Mouse (Mus musculus) forebrain, embryonic 16.5 days (tissue): ENCODE measurements around the gene Prr5. TPM values are rescaled to one million over a fixed set of nuclear protein-coding genes. Genes with fewer than 3 reads are reported as not detected.

Experiments used
- ATAC-seq: fragments of 200-750 bp; cut with Nextera tagmentation; 2 replicates; pipeline ENCODE4 v1.8.0; 2017; ENCODE audit warnings: mild to moderate bottlenecking, moderate library complexity
- H3K27ac ChIP-seq: fragments of 300-500 bp; sonication (generic); 2 replicates; pipeline ENCODE4 v1.5.1; 2014; ENCODE audit warnings: low read length, control low read depth
- H3K27me3 ChIP-seq: fragments of 300-500 bp; sonication (generic); replicated peaks from 2 replicates; pipeline ENCODE4 v1.6.1; 2014; ENCODE audit warnings: low read length; ENCODE audit not compliant: control insufficient read depth, insufficient read depth
- H3K36me3 ChIP-seq: fragments of 300-500 bp; sonication (generic); 2 replicates; pipeline ENCODE4 v1.6.1; 2014; ENCODE audit not compliant: control insufficient read depth, insufficient read depth
- H3K4me1 ChIP-seq: fragments of 300-500 bp; sonication (generic); replicated peaks from 2 replicates; pipeline ENCODE4 v1.6.1; 2014; ENCODE audit warnings: low read length; ENCODE audit not compliant: control insufficient read depth, insufficient read depth
- H3K4me2 ChIP-seq: fragments of 300-500 bp; sonication (generic); 2 replicates; pipeline ENCODE4 v1.6.1; 2014; ENCODE audit warnings: mild to moderate bottlenecking, low read length, control low read depth
- H3K4me3 ChIP-seq: fragments of 300-500 bp; sonication (generic); replicated peaks from 2 replicates; pipeline ENCODE4 v1.5.1; 2014; ENCODE audit warnings: mild to moderate bottlenecking, low read length, control low read depth
- H3K9ac ChIP-seq: fragments of 300-500 bp; sonication (generic); replicated peaks from 2 replicates; pipeline ENCODE4 v1.6.1; 2014; ENCODE audit warnings: low read depth, low read length, control low read depth
- H3K9me3 ChIP-seq: fragments of 300-500 bp; sonication (generic); 2 replicates; pipeline ENCODE4 v1.6.1; 2016; ENCODE audit warnings: low read length; ENCODE audit not compliant: control insufficient read depth
- WGBS: fragments of 180-500 bp; shearing (Covaris S2); extraction: QIAGEN DNeasy Blood & Tissue Kit; methylation state at CpG from one replicate; pipeline ENCODE4 v1.1.7; 2014; 5-methylcytosine and 5-hydroxymethylcytosine counted together
- polyA plus RNA-seq: library from polyadenylated mRNA; unstranded; fragments of >200 nt; fragmentation: Nextera tagmentation; extraction: Ambion mirVana; gene quantifications from 2 replicates; pipeline ENCODE4 v1.2.1, GENCODE M21; 2015

Prr5 gene
- polyA plus RNA-seq = 11.1 and 16.4 TPM in 2 replicates

GRCm38 (mm10) chr15:84668938-84669747, at the start of gene Prr5:
Gene Prr5 (plus strand): TSS chr15:84669620.
- no peak within 1 kb of the TSS for H3K27ac ChIP-seq

DNA sequence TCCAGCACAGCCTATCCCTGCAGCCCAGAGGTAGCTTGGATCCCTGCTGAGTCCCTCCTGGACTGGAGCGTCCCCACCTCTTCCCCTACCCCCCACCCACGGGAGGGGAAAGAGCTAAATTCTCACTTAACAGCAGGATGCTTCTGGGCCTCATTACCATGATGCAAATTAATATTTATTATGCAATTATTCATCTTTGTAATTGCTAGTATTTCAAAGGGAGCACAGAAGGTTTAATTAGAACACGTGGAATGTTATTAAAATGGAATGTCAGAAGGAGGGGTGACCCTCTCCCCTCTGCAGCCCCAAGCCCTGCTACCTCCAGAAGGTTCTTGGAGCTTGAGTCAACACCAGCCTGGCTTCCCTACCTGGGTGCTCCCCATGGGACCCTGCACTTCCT, 49.4 kb upstream of the Prr5 start:
- Histone ChIP-seq H3K9me3 (no peaks in the 10 kb centered on the region), H3K4me3 (no peak overlapping the region), H3K9ac (no peak overlapping the region), H3K4me2 (no peak overlapping the region), H3K27me3 (no peaks in the 10 kb centered on the region), H3K4me1 (peaks cover 31% of the 10 kb centered on the region), H3K36me3 (no peaks in the 10 kb centered on the region), H3K27ac (peak overlapping the region; percentile 39)
- ATAC-seq = 0 out of 2 replicates have a peak, but pooled peaks have one; percentile 12
- WGBS = 18% methylated on average over 3 of the region's 3 CpGs

More at GRCm38 (mm10) chr15:84668938-84669747, at the start of gene Prr5:
- Histone ChIP-seq H3K9ac (no peak within 1 kb of the TSS), H3K4me2 (no peak within 1 kb of the TSS), H3K4me1 (peaks cover 17% of the 10 kb centered on the region), H3K27me3 (no peaks in the 10 kb centered on the region), H3K4me3 (no peak within 1 kb of the TSS), H3K36me3 (no peaks in the 10 kb centered on the region), H3K9me3 (no peaks in the 10 kb centered on the region)
- 74% methylated on average over 14 of the region's 14 CpGs for WGBS
- ATAC-seq = no peak

DNA sequence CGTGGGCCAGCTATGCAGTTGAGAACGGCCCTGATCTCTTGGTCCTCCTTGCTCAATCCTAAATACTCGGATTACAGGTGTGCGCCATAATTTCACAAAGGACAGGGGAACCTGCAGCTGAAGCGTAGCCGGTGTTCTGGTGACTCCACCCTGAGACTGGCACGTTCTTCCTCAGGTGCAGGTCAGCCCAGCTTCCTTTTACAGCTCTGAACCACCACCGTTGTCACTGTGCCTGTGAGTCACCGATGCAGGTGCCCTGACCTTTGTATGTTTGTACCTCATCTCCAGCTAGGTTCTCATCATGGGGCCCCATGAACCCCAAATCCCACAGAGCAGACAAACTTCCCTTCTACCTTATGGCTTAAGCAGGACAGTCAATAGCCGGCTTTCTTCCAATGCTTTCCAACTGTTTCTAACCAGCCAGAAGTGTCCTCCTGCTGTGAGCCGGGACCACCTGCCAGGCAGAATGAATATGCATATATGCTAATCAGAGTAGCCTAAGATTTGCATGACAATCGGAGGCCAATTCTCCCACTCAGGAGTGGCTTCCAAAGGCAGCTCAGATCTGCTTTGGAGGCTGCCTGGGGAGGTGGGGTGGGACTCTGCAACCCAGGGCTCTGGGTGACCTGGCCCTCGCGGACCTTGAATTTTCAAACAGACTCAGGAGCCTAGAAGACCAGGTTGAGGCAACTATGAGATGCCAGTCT, 47.5 kb upstream of the Prr5 start:
- peak; percentile 75 for ATAC-seq
- Histone ChIP-seq H3K27me3 (no peaks in the 10 kb centered on the region), H3K4me2 (peak overlapping the region; percentile 15), H3K4me3 (no peak overlapping the region), H3K9me3 (no peaks in the 10 kb centered on the region), H3K27ac (peak overlapping the region; percentile 62), H3K4me1 (peaks cover 44% of the 10 kb centered on the region), H3K9ac (no peak overlapping the region), H3K36me3 (no peaks in the 10 kb centered on the region)
- 20% methylated on average over 14 of the region's 14 CpGs for WGBS

GRCm38 (mm10) chr15:84624870-84625269, 44.5 kb upstream of the Prr5 start:
- Histone ChIP-seq H3K27ac (no peak overlapping the region), H3K36me3 (no peaks in the 10 kb centered on the region), H3K4me3 (no peak overlapping the region), H3K4me2 (no peak overlapping the region), H3K27me3 (no peaks in the 10 kb centered on the region), H3K9me3 (no peaks in the 10 kb centered on the region), H3K4me1 (peaks cover 48% of the 10 kb centered on the region), H3K9ac (no peak overlapping the region)
- WGBS = 56% methylated on average over 9 of the region's 9 CpGs
- no peak for ATAC-seq

DNA sequence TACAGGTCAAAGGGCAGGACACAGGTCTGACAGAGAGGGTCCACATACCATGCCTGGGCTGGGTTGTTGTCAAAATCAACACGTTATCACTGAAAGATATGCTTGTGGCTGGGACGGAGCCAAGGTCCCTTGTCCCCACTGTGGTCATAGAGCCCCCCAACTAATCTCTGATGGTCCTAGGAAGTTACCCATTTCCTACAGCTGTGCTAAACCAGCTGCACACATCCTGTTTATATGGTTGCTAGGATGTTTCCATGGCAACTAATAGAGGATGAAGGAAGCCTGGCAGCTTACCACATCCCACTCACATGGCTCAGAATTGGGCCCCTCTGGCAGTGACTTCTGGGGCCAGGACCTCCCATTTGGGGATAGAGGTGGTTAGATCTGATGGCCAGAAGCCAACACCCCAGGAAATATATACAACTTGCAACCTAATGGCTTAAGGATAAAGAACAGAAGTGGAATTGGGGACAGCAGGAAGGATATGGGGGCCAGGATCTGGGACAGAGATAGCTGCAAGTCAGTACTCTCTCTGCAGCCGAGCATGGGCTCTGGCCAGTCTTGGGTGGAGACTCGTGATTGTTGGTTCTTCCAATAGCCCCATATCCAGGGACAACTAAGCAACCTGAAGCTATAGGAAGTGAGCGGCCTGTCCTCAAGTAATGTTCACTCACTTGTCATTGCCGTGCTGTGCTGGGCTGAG, 43.6 kb upstream of the Prr5 start:
- no peak overlapping the region for H3K4me2 ChIP-seq
- 66% methylated on average over 6 of the region's 6 CpGs for WGBS
- no peaks in the 10 kb centered on the region for H3K9me3 ChIP-seq
- no peak overlapping the region for H3K27ac ChIP-seq
- H3K4me1 ChIP-seq = peaks cover 39% of the 10 kb centered on the region
- no peak overlapping the region for H3K9ac ChIP-seq
- no peaks in the 10 kb centered on the region for H3K36me3 ChIP-seq
- ATAC-seq = peak; percentile 36; the same call in 1 of the 2 replicates
- H3K27me3 ChIP-seq = no peaks in the 10 kb centered on the region
- H3K4me3 ChIP-seq = no peak overlapping the region

DNA sequence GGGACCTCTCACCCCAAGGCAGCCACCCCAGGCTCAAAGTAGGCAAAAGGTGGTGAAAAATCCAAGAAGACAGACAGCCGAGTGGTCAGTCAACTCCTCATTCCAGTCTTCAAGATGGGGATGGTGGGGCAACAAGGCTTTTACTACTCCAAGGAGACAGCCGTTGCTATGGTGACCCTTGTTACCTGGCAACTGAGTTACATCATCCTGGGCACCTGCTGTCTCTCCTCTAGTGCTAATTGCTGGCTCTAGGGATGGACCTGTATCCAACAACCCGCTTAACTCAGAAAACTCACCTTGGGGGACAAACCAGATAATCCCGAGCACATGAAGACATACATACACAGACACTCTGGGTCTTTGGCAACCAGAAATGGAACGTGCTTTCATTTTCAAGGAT, 42.1 kb upstream of the Prr5 start:
- H3K4me2 ChIP-seq = no peak overlapping the region
- peaks cover 25% of the 10 kb centered on the region for H3K4me1 ChIP-seq
- H3K36me3 ChIP-seq = no peaks in the 10 kb centered on the region
- H3K4me3 ChIP-seq = no peak overlapping the region
- ATAC-seq = no peak
- no peak overlapping the region for H3K9ac ChIP-seq
- H3K9me3 ChIP-seq = no peaks in the 10 kb centered on the region
- no peaks in the 10 kb centered on the region for H3K27me3 ChIP-seq
- H3K27ac ChIP-seq = no peak overlapping the region
- 51% methylated on average over 5 of the region's 5 CpGs for WGBS

GRCm38 (mm10) chr15:84629680-84630079, 39.7 kb upstream of the Prr5 start:
- Histone ChIP-seq H3K27me3 (no peaks in the 10 kb centered on the region), H3K9ac (no peak overlapping the region), H3K4me1 (peaks cover 18% of the 10 kb centered on the region), H3K9me3 (no peaks in the 10 kb centered on the region), H3K27ac (no peak overlapping the region), H3K4me2 (no peak overlapping the region), H3K4me3 (no peak overlapping the region), H3K36me3 (no peaks in the 10 kb centered on the region)
- peak; percentile 71 for ATAC-seq
- WGBS = 20% methylated on average over 3 of the region's 3 CpGs

DNA sequence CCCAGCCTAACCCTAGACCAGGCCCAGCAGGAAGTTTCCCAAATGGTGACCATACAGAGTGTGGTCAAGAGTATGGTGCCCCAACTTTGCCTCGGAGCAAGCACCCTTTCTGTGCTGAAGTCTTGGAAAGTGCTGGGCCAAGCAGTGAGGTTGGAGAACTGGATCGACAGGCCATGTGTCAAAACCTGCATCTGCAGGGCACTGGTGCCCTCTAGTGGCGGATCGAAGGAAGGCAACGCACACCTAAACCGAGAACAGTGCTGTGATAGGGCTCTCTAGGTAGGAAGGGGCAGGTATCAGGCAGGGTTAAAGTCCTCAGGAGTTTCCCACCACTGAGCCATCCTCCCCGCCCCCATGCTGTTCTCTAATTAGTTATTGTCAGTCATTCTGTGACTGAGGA, 37.9 kb upstream of the Prr5 start:
- Histone ChIP-seq H3K27ac (no peak overlapping the region), H3K27me3 (no peaks in the 10 kb centered on the region), H3K36me3 (no peaks in the 10 kb centered on the region), H3K4me3 (no peak overlapping the region), H3K9me3 (no peaks in the 10 kb centered on the region), H3K4me2 (no peak overlapping the region), H3K9ac (no peak overlapping the region), H3K4me1 (peaks cover 6% of the 10 kb centered on the region; the same call in 1 of the 2 replicates)
- whole genome bisulfite sequencing = under 1% methylated on average over 7 of the region's 7 CpGs
- peak; percentile 70 for ATAC-seq

DNA sequence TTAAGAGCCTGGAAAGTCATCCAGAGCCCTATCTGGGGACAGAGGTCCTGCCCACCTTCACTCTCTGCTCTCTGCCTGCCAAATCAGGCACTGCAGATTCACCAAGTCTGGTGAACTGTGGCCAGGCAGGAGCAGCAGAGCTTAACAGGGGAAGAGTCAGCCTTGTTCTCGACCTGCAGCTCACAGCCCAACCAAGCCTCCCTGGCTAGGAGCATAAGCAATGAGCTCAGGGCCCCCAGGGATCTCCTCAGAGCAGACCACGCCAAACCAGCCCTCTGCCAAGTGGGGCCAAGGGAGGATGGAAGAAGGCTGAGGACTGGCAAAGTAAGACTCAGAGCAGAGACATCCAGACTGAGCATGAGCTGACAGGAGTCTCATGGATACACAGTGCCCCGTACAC, 35.1 kb upstream of the Prr5 start:
- no peak overlapping the region for H3K4me2 ChIP-seq
- no peaks in the 10 kb centered on the region for H3K9me3 ChIP-seq
- no peaks in the 10 kb centered on the region for H3K27me3 ChIP-seq
- WGBS = 65% methylated on average over 3 of the region's 3 CpGs
- H3K4me3 ChIP-seq = no peak overlapping the region
- no peaks in the 10 kb centered on the region for H3K4me1 ChIP-seq
- no peak for ATAC-seq
- no peak overlapping the region for H3K27ac ChIP-seq
- H3K36me3 ChIP-seq = no peaks in the 10 kb centered on the region
- H3K9ac ChIP-seq = peak overlapping the region; percentile 13; the same call in 1 of the 2 replicates
